Mouse (Mus musculus) megakaryocyte-erythroid progenitor cell, adult 5-6 weeks (primary cell): ENCODE data around the gene Clcnka. TPM values are rescaled to one million over a fixed set of nuclear protein-coding genes. Genes with fewer than 3 reads are reported as not detected.

Experiments
- ATAC-seq: replicated peaks from 2 replicates; pipeline ENCODE4 v1.8.0; 2016; ENCODE audit warnings: mild to moderate bottlenecking, inconsistent platforms; ENCODE audit not compliant: severe bottlenecking, poor library complexity, low FRiP score, low TSS enrichment
- total RNA-seq, 2 experiments: library from RNA; stranded (forward) in 1 of 2; stranded (reverse) in 1 of 2; fragments of 200-1000, 215-1000 nt in 1 of 2; fragments of >200 nt in 1 of 2; fragmentation: Nextera tagmentation in 1 of 2; gene quantifications; 2 replicates each; pipeline ENCODE4 v1.2.3; 2014 to 2017

The Clcnka gene
- total RNA-seq, 2 experiments from 2014 or later, result not detected

DNA sequence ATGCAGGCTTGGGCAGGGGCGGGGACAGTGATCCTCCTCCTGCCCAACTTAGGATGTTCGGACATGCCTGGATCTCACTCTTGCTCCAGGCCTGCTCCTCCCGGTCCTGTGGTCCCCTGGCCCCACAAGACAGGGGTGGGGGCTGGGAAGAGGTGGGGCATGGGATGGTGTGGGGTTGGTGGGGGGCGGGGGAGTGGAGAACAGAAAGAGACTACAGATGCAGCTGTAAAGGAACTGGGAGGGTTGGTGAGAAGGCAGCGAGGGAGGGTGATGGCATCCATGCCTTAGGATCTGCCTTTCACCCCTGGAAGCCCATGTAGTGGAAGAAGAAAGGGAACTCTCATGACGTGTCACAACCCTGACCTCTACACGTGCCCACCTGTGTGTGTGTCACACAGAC, 57.0 kb downstream of the Clcnka start:
- ATAC-seq, result no peak

- no peak for ATAC-seq
These were observed 59.7 kb downstream of the Clcnka start for GRCm38 (mm10) chr4:141338853-141339252.

- no peak for ATAC-seq
These were observed 60.5 kb downstream of the Clcnka start for GRCm38 (mm10) chr4:141337986-141338385.

GRCm38 (mm10) chr4:141336196-141336595, 62.3 kb downstream of the Clcnka start:
- ATAC-seq, result no peak

DNA sequence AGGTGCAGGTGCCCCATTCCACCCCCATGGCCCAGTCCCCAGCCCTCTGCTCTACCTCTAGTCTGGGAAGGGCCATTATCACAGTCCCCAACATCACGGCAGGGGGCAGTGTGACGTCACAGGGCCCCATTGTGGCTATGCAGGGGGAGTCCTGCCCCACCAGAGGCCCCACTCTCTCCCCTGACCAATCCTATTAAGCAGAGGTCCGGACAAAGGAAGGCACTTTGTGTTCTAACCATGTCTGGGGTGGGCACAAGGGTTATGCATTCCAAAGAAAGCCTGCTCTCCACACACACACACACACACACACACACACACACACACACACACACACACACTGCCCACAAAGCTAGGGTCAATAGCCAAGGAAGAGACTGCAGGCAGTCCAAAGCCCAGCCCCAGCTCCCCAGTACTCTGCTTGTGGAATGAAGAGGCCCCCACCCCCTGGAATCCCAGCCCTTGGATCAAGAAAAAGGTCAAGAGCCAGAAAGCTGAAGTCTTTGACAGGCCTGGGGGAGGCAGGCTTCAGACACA, 63.2 kb downstream of the Clcnka start:
- no peak for ATAC-seq

- no peak for ATAC-seq
These were observed 63.8 kb downstream of the Clcnka start for GRCm38 (mm10) chr4:141334695-141335094.

Other genes with a start within 250 kb of the Clcnka start
- 0.81 and 10.9 TPM in 2 replicates for gene Rsg1, start 184.8 kb downstream of the Clcnka start, total RNA-seq (2014; fragmentation: Nextera tagmentation)
- 3.2 TPM in 1 of 2 replicates, not detected in the other for gene Rsg1, start 184.8 kb downstream of the Clcnka start, total RNA-seq (2017)
- not detected in 2 replicates for gene Arhgef19, start 159.2 kb downstream of the Clcnka start, total RNA-seq (2014; fragmentation: Nextera tagmentation)
- gene Arhgef19, start 159.2 kb downstream of the Clcnka start, total RNA-seq (2017), result not detected in 2 replicates
- 0.30 and 1.2 TPM in 2 replicates for gene Epha2, start 97.5 kb downstream of the Clcnka start, total RNA-seq (2014; fragmentation: Nextera tagmentation)
- not detected in 2 replicates for gene Epha2, start 97.5 kb downstream of the Clcnka start, total RNA-seq (2017)
- gene Fam131c, start 30.5 kb downstream of the Clcnka start, total RNA-seq (2014; fragmentation: Nextera tagmentation), result not detected in 2 replicates
- gene Fam131c, start 30.5 kb downstream of the Clcnka start, total RNA-seq (2017), result not detected in 2 replicates
- gene Clcnkb, start 17.3 kb upstream of the Clcnka start, total RNA-seq (2014; fragmentation: Nextera tagmentation), result not detected in 2 replicates
- gene Clcnkb, start 17.3 kb upstream of the Clcnka start, total RNA-seq (2017), result not detected in 2 replicates
- not detected in 2 replicates for gene Hspb7, start 22.1 kb upstream of the Clcnka start, total RNA-seq (2014; fragmentation: Nextera tagmentation)
- gene Hspb7, start 22.1 kb upstream of the Clcnka start, total RNA-seq (2017), result not detected in 2 replicates
- not detected in 2 replicates for gene Srarp, start 37.4 kb upstream of the Clcnka start, total RNA-seq (2014; fragmentation: Nextera tagmentation)
- gene Srarp, start 37.4 kb upstream of the Clcnka start, total RNA-seq (2017), result not detected in 2 replicates
- 13.4 and 16.6 TPM in 2 replicates for gene Zbtb17, start 45.9 kb upstream of the Clcnka start, total RNA-seq (2014; fragmentation: Nextera tagmentation)
- gene Zbtb17, start 45.9 kb upstream of the Clcnka start, total RNA-seq (2017), result 21.5 and 26.6 TPM in 2 replicates
- 64.2 and 81.5 TPM in 2 replicates for gene Spen, start 139.9 kb upstream of the Clcnka start, total RNA-seq (2014; fragmentation: Nextera tagmentation)
- 21.1 and 40.5 TPM in 2 replicates for gene Spen, start 139.9 kb upstream of the Clcnka start, total RNA-seq (2017)
- gene Fblim1, start 207.4 kb upstream of the Clcnka start, total RNA-seq (2014; fragmentation: Nextera tagmentation), result not detected in 2 replicates
- gene Fblim1, start 207.4 kb upstream of the Clcnka start, total RNA-seq (2017), result not detected in 2 replicates
- gene Tmem82, start 219.9 kb upstream of the Clcnka start, total RNA-seq (2014; fragmentation: Nextera tagmentation), result 0.37 TPM in 1 of 2 replicates, not detected in the other
- 0.52 and 0.57 TPM in 2 replicates for gene Tmem82, start 219.9 kb upstream of the Clcnka start, total RNA-seq (2017)
- not detected in 2 replicates for gene Slc25a34, start 225.1 kb upstream of the Clcnka start, total RNA-seq (2014; fragmentation: Nextera tagmentation)
- gene Slc25a34, start 225.1 kb upstream of the Clcnka start, total RNA-seq (2017), result 0.65 TPM in 1 of 2 replicates, not detected in the other